Mouse (Mus musculus) liver, embryonic 16.5 days (tissue): ENCODE results near the gene Dek. TPM values are rescaled to one million over a fixed set of nuclear protein-coding genes. Genes with fewer than 3 reads are reported as not detected.

Source experiments
- ATAC-seq: fragments of 200-750 bp; cut with Nextera tagmentation; 2 replicates; pipeline ENCODE4 v1.8.0; 2017; ENCODE audit warnings: low read depth, mild to moderate bottlenecking, moderate number of reproducible peaks, moderate library complexity
- H3K27ac ChIP-seq: fragments of 300-500 bp; sonication (generic); 2 replicates; pipeline ENCODE4 v1.5.1; 2014; ENCODE audit warnings: mild to moderate bottlenecking, low read length
- H3K27me3 ChIP-seq: fragments of 300-500 bp; sonication (generic); 2 replicates; pipeline ENCODE4 v1.6.1; 2014; ENCODE audit warnings: low read depth, low read length, mixed read lengths; ENCODE audit not compliant: control insufficient read depth, insufficient read depth
- H3K36me3 ChIP-seq: fragments of 300-500 bp; sonication (generic); 2 replicates; pipeline ENCODE4 v1.6.1; 2014; ENCODE audit warnings: mild to moderate bottlenecking; ENCODE audit not compliant: control insufficient read depth, insufficient read depth
- H3K4me1 ChIP-seq: fragments of 300-500 bp; sonication (generic); 2 replicates; pipeline ENCODE4 v1.6.1; 2014; ENCODE audit warnings: low read depth, low read length, mixed read lengths; ENCODE audit not compliant: control insufficient read depth
- H3K4me2 ChIP-seq: fragments of 300-500 bp; sonication (generic); 2 replicates; pipeline ENCODE4 v1.6.1; 2014; ENCODE audit warnings: low read depth, low read length, mixed read lengths
- H3K4me3 ChIP-seq: fragments of 300-500 bp; sonication (generic); 2 replicates; pipeline ENCODE4 v1.5.1; 2014; ENCODE audit warnings: low read depth, mild to moderate bottlenecking, low read length
- H3K9ac ChIP-seq: fragments of 300-500 bp; sonication (generic); 2 replicates; pipeline ENCODE4 v1.6.1; 2014; ENCODE audit warnings: low read depth, low read length
- H3K9me3 ChIP-seq: fragments of 300-500 bp; sonication (generic); replicated peaks from 2 replicates; pipeline ENCODE4 v1.6.1; 2016; ENCODE audit warnings: low read length; ENCODE audit not compliant: control insufficient read depth
- WGBS: fragments of 180-500 bp; shearing (Covaris S2); extraction: QIAGEN DNeasy Blood & Tissue Kit; methylation state at CpG from one replicate; pipeline ENCODE4 v1.1.7; 2014; ENCODE audit not compliant: insufficient replicate concordance; 5-methylcytosine and 5-hydroxymethylcytosine counted together
- polyA plus RNA-seq: library from polyadenylated mRNA; unstranded; fragments of >200 nt; fragmentation: Nextera tagmentation; extraction: Ambion mirVana; gene quantifications from 2 replicates; pipeline ENCODE4 v1.2.1, GENCODE M21; 2015

The Dek gene
- polyA plus RNA-seq, 1 experiment from 2014 or later: 294 TPM

DNA sequence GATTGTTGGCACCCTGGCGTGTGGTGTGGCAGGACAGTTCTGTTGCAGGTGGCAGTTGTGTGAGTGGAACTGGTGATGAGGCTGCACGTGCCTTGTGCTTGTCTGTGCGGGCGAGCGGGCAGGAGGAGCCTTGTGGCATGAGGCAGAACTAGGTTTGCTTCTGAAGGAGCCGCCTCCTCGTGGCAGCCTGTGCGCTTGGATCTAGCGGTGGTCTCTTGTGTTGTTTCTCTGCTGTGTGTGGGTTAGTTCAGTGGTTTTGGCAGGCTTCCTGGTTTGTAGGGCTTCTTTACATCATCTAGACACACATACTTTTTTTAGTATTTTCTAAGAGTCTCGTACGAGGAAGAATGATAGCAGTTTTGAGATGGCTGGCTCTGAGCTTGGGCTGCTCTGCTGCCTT, 49.9 kb downstream of the Dek start:
- Histone ChIP-seq H3K9me3 (no peaks in the 10 kb centered on the region), H3K4me3 (no peak overlapping the region), H3K27me3 (no peaks in the 10 kb centered on the region), H3K4me1 (no peaks in the 10 kb centered on the region), H3K4me2 (no peak overlapping the region), H3K9ac (no peak overlapping the region), H3K27ac (no peak overlapping the region), H3K36me3 (peaks cover 2% of the 10 kb centered on the region; the same call in 1 of the 2 replicates)
- ATAC-seq: no peak
- WGBS: 71% methylated on average over 11 of the region's 11 CpGs

- WGBS: 70% methylated on average over 10 of the region's 10 CpGs
- no peak for ATAC-seq
- no peak overlapping the region for H3K9ac ChIP-seq
- H3K27ac ChIP-seq: no peak overlapping the region
- H3K9me3 ChIP-seq: no peaks in the 10 kb centered on the region
- H3K4me2 ChIP-seq: no peak overlapping the region
- H3K27me3 ChIP-seq: no peaks in the 10 kb centered on the region
- H3K4me3 ChIP-seq: no peak overlapping the region
- H3K4me1 ChIP-seq: no peaks in the 10 kb centered on the region
- no peaks in the 10 kb centered on the region; the same call in 1 of the 2 replicates for H3K36me3 ChIP-seq
These were observed 52.0 kb downstream of the Dek start for GRCm38 (mm10) chr13:47053971-47054370.

- no peak overlapping the region for H3K27ac ChIP-seq
- no peaks in the 10 kb centered on the region for H3K9me3 ChIP-seq
- no peaks in the 10 kb centered on the region for H3K4me1 ChIP-seq
- no peak overlapping the region for H3K4me2 ChIP-seq
- no peaks in the 10 kb centered on the region; the same call in 1 of the 2 replicates for H3K36me3 ChIP-seq
- no peaks in the 10 kb centered on the region for H3K27me3 ChIP-seq
- no peak for ATAC-seq
- 59% methylated on average over 4 of the region's 4 CpGs for WGBS
- no peak overlapping the region for H3K4me3 ChIP-seq
- H3K9ac ChIP-seq: no peak overlapping the region
These were observed 56.0 kb downstream of the Dek start for GRCm38 (mm10) chr13:47050009-47050408.

DNA sequence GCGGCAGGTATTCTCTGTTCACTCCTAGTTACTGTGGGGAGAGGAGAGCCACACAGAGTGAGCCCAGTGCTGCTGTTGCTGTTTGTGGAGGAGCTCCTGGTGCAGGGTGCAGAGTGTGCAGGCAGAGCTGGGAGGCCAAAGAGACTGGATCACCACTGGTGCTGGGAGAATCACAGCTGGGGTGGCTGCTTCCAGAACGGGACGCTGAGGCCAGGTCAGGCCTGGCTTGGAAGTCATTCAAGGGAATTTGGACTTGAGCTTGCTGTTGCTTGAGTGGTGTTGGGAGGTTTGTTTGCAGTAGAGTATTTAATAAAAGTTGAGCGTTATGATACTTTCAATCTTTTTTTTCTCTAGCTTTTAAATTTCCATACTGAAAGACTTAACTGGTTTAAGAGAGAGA, 58.0 kb downstream of the Dek start:
- H3K27me3 ChIP-seq: peaks cover 6% of the 10 kb centered on the region
- H3K4me3 ChIP-seq: no peak overlapping the region
- H3K36me3 ChIP-seq: no peaks in the 10 kb centered on the region; the same call in 1 of the 2 replicates
- no peak overlapping the region for H3K4me2 ChIP-seq
- H3K27ac ChIP-seq: no peak overlapping the region
- no peaks in the 10 kb centered on the region for H3K9me3 ChIP-seq
- 62% methylated on average over 4 of the region's 4 CpGs for WGBS
- no peak for ATAC-seq
- H3K9ac ChIP-seq: no peak overlapping the region
- peaks cover 14% of the 10 kb centered on the region for H3K4me1 ChIP-seq

- H3K27ac ChIP-seq: peak within 1 kb of the TSS; percentile 14; the same call in 1 of the 2 replicates
- no peak for ATAC-seq
- H3K4me1 ChIP-seq: peaks cover 14% of the 10 kb centered on the region
- peak within 1 kb of the TSS; percentile 79 for H3K4me3 ChIP-seq
- 22% methylated on average over 10 of the region's 10 CpGs for WGBS
- peak within 1 kb of the TSS; percentile 77 for H3K9ac ChIP-seq
- H3K36me3 ChIP-seq: no peaks in the 10 kb centered on the region
- H3K9me3 ChIP-seq: no peaks in the 10 kb centered on the region
- H3K4me2 ChIP-seq: peak within 1 kb of the TSS; percentile 95
- peaks cover 6% of the 10 kb centered on the region for H3K27me3 ChIP-seq
These were observed 61.4 kb downstream of the Dek start, which contains the start of gene Tpmt for GRCm38 (mm10) chr13:47044617-47044947. Gene Tpmt, minus strand, starts transcription at chr13:47044737.

DNA sequence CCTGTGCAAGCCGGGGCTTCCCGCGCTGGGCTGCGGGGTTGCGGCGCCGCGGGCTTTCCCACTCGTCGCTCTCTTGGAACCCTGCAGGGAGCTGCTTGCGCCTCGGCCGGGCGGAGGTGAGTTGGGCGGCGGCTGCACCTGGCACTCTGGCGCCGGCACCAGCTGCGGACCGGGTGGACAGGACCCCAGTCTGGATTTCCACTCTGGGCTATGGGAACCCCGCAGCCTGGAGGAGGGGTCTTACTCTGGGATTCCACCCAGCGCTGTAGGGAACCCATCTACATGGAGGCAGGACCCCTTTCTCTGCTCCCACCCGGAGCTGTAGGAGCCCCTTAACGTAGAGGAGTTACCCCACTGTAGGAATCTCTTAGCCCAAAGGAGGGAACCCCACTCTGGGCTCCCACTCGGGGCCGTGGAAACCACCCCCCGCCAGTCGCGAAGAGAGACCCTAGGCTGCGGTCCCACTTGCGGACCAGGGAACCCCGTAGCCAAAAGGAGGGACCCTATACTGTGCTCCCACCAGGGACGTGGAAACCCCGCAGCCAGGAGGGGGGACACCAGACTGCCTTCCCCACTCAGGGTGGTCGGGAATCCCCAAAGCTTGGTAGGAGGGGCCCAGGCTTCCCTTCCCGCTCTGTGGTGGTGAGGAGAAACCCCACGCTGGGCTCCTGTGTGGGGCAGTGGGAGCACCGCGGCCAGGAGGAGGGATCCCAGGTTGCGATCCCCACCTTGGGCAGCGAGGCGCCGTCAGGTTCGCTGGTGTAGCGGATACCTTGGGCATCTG, 62.0 kb downstream of the Dek start:
- H3K4me2 ChIP-seq: peak overlapping the region; percentile 95
- H3K9me3 ChIP-seq: no peaks in the 10 kb centered on the region
- H3K36me3 ChIP-seq: no peaks in the 10 kb centered on the region
- H3K4me1 ChIP-seq: peaks cover 14% of the 10 kb centered on the region
- H3K27me3 ChIP-seq: peaks cover 6% of the 10 kb centered on the region
- H3K9ac ChIP-seq: peak overlapping the region; percentile 77
- peak overlapping the region; percentile 14; the same call in 1 of the 2 replicates for H3K27ac ChIP-seq
- no peak; the same call in 1 of the 2 replicates for ATAC-seq
- 2% methylated on average over 45 of the region's 45 CpGs for WGBS
- peak overlapping the region; percentile 79 for H3K4me3 ChIP-seq

DNA sequence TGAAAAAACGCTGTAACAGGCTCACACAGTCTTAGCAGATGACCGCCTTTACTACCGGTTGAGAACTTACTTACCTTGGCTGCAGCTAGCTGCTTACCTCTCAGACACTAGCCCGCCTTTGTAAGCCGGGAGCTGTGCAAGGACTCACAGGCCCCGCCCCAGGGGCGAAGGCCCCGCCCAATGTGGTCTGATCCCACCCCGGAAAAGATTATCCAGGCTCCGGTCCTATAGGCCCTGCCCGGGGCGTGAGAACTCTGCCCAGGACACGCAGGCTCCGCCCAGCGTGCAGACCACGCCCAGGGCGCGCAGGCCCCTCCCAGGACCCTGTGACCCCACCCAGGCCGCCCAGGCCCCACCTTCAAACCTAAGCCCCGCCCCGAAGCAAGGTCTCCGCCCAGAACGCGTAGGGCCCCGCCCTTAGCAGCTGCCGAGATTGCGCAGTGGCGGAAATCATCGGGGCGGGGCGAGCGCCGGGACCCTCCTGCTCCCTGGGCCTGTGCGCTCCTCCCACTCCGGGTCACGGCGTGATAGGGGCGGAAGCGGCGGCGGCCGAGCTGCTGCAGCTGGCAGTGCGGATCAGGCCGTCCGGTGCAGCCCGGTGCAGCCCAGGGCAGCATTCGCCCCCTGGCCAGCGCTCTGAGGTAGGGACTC, 62.8 kb downstream of the Dek start, which contains the start of gene Kdm1b:
Gene Kdm1b, plus strand, starts transcription at position 470 of the 651 bp plus-strand sequence.
- Histone ChIP-seq H3K36me3 (no peaks in the 10 kb centered on the region), H3K9me3 (no peaks in the 10 kb centered on the region), H3K9ac (peak within 1 kb of the TSS; percentile 77), H3K4me2 (peak within 1 kb of the TSS; percentile 95), H3K27ac (peak within 1 kb of the TSS; percentile 43), H3K4me3 (peak within 1 kb of the TSS; percentile 79), H3K4me1 (peaks cover 14% of the 10 kb centered on the region), H3K27me3 (peaks cover 6% of the 10 kb centered on the region)
- peak; percentile 93 for ATAC-seq
- under 1% methylated on average over 48 of the region's 48 CpGs for WGBS

- H3K9me3 ChIP-seq: no peaks in the 10 kb centered on the region
- peaks cover 6% of the 10 kb centered on the region for H3K27me3 ChIP-seq
- no peak overlapping the region for H3K9ac ChIP-seq
- H3K4me2 ChIP-seq: peak overlapping the region; percentile 95
- no peaks in the 10 kb centered on the region for H3K36me3 ChIP-seq
- H3K27ac ChIP-seq: no peak overlapping the region
- ATAC-seq: no peak
- peak overlapping the region; percentile 79 for H3K4me3 ChIP-seq
- H3K4me1 ChIP-seq: peaks cover 14% of the 10 kb centered on the region
- WGBS: 46% methylated on average over 8 of the region's 8 CpGs
These were observed 63.9 kb downstream of the Dek start for GRCm38 (mm10) chr13:47042024-47042633.
